Mouse (Mus musculus): ENCODE data around the gene Sh3bp2.

Gene Sh3bp2

DNA sequence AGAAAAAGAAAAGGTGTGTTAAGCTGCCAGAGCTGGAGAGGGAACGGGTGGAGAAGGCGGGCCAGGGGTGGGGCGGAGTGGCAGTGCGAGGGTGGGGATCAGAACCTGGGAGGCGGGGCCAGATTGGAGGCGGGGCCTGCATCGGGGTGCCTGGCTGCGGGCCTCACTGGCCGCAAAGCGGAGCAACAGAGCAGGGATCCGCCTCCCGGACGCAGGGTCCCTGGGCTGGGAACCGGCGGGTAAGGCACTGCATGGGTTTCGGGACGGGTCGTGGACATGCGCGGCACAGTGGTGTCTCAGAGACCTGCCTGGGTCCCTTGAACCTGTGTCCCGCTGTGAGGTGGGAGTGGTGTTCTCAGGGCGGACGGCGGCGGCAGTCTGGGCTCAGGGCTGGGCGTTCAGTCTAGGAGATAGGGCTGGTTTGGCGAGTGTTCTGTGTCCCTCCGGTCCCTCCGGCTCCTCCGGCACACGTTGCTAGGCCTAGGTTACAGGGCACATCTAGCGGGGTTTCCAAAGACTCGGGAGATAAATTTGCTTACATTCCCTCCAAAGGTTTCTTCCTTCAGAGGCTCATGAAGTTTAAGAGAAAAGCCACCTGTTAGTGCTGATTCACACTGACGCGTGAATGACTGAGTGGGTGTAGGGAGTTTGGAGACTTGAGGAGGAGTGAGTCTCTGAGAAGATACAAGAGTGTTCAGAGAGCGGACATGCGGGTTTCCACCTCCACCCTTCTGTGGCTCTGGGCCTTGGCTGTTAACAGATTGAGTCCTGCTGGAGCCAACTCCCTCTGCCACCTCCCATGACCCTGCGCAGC lies at the start of gene Sh3bp2:
Gene Sh3bp2 (plus strand): TSS at position 176 of the 814 bp plus-strand sequence.
- peak; percentile 98 for DNase-seq

DNA sequence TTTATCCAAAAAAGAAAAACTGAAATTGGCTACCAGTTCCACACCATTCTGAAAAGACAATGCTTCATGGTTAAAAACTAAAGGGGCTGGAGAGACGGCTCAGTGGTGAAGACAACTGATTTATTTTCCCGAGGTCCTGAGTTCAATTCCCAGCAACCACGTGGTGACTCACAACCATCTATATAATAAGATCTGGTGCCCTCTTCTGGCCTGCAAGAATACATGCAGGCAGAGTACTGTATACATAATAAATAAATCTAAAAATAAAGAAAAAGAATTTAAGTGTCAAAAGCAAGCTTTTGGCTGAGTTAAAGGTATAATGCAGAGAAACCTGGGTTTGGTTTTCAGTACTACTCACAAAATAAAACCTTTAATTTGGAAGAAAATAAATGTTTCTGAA lies 44.7 kb upstream of the Sh3bp2 start:
- DNase-seq = no peak

DNA sequence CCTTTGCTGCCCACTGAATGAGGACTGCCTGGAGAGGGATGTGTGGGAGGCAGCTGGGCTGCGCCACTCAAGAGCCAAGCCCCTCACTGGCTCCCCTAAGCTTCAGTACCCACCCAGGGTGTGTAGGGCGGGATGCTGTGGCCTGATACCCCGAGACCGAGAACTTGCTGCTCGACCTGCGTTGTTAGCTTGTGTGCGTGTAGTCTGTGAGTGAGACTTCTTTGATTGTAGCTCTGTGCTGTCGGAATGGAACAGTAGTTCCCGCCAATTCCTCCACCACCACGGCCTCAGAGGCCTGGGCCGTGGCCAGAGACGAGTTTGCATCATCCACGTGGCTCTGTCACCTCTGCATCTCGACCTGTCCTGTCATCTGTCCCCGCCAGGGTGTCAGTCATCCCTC lies 39.9 kb upstream of the Sh3bp2 start:
- no peak for DNase-seq

DNA sequence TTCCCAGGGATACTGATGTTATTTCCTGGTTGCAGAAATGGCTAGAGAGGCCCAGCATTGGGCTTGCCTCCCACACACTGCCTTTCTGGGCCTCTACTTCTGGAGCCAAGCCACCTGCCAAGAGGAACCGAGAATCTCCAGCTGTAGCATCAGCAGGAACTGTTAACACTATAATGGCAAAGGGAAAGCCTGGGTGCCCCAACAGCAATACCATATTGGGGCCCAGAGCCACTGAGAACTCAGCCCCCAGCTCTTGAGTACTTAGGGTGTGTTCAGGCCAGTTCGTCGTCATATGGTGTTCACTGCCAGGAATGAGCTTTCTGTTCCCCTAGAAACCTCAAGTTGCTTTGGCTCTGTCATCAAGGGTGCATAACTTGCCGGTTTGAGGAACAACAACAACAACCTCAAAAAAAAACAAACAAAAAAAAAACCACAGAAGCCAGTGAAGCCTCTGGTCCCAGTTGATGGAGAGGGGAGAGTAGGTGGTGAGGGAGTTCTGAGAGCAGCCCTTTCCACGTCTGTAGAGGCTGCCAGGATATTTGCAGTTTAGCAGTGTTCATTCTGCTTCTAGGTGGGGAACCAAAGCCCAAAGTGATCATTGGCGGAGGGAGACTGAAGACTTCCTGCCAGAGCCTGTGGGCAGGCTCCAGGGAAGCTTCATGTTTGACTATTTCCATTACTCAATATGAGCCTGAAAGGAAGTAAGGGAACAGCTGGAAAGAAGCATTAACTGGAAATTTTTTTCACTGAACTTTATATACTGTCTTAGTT lies 38.1 kb upstream of the Sh3bp2 start:
- peak; percentile 13 for DNase-seq

DNA sequence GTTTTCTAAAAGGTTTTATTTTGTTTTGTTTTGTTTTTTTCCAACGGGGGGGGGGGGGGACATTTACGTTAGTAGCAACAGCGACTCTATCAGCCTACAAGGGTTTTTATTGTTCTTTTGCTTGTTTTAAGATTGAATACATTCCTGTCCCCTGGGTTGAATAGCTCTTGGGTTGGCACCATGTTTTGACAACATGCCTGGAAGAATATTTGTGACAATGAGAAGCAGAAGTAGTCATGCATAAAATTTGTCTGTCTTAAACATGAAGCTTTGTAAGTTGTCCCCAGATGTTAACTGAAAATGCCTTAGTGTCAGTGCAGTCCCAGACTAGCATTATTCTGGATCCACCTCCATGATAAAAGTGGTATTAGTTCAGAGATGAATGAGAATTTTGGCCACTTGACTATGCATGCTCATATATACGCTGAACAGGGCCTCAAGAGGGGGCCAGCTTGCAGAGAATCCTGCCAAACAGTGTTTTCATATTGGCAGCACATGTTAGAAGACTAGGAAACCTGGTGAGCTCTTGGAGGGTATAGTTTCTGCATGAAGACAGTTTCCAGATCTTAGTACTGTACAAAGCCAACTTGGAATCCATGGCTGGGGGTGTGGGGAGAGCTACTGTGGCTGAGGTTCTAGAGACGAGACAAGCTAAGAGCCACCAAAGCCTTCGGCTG lies 36.8 kb upstream of the Sh3bp2 start:
- no peak for DNase-seq

DNA sequence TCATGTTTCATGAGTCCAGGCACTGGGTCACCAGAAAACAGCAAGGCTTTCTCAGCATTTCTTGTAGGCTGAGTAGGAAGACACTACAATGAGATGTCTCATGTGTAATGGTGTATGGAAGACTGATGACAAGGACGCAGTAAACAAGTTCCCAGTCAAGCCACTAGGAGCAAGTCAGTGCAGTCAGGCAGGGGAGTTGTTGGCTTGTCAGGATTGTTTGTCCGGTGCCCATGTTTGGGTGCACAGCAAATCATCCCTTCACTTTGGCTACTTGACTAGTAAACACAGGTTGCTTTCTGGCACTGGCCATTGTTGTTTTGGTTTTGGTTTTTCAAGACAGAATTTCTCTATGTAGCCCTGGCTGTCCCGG lies 36.2 kb upstream of the Sh3bp2 start:
- DNase-seq = no peak

DNA sequence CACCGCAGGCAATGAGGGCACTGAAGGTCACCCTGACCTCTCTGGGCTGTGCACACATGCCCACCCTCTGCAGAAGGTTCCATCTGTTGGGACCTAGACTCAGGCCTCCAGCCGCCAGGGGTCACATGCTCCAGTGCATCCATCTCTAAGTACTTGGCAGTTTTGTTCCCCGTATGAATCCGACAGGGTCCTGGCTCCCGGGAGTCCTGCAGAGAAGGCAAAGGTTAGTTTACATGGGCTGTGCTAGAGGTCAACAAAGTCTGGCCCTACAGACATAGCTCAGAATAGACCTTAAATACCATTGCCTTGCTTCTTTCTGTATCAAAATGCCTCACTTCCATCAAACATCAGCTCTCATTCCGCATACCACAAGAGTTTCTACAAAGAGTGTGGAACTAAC lies 28.9 kb upstream of the Sh3bp2 start:
- no peak for DNase-seq

DNA sequence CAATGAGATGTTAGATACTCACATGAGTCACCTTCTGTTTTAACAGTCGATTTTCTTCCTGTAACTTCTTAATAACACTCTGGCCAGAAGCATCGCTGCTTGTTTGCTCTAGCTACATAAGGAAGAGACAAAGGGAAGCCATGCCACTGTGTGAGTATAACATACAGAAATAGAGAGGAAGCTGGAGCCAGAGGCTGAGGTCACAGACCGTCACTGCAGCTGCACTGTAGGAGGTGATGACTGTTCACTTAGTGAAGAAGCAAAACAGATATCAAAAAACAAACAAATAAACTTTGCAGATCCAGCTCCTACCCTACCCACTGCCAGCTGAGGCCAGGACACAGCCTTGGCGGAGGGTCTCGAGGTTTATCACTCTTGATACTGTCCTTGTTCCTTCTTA lies 24.8 kb upstream of the Sh3bp2 start:
- DNase-seq = no peak

DNA sequence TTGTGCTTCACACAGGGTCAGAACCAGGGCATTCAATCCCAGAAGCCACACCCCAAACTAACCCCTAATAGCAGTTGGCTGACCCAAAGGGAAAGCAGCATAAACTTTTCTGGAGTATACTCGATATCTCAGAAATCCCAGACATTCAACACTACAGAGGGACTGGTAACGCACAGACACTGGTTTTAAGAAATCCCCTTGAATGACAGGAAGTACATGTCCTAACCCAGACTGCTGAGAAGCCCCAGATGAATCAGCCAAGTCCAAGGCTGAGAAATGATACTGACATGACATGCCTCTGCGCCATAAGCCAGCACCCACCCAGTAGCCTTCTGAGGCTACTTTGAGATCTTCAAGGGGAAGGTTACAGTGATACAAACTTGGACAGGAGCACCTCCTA lies 24.1 kb upstream of the Sh3bp2 start:
- no peak for DNase-seq

DNA sequence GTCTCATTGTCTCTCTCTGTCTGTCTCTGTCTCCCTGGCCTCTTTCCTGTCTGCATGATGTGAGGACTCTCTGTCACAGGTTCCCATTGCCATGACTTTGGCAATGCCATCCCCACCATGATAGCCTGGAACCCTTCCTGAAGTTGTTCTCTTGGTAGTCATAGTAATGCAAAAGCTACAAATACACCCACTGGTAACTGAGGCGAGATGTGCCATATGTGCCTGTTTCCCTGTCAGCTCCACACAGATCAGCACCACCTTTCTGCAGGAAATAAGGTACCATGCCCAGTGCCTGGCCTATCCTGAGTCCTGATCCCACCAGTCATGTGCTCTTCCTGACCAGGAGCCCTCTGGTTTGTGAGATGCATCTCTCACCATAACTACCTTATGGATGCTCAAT lies 23.2 kb upstream of the Sh3bp2 start:
- no peak for DNase-seq

DNA sequence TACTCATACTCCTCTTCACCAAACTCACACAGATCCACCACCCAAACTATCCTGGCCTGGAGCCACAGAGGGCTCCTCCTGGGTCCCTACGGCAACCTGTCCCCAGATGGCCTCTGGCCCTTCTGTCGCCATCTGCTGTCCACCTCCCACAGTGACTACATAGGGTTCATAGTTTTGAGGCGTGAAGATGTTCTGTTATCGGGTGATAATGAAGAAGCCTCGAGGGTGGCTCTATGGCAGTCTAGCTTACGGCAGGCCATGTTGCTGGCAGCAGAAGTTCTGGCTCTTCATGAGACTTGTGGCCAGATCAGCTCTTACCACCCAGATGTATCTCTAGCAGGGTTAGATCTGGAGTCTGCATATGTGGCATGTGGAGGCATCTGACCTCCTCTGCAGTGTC lies 22.8 kb upstream of the Sh3bp2 start:
- no peak for DNase-seq

DNA sequence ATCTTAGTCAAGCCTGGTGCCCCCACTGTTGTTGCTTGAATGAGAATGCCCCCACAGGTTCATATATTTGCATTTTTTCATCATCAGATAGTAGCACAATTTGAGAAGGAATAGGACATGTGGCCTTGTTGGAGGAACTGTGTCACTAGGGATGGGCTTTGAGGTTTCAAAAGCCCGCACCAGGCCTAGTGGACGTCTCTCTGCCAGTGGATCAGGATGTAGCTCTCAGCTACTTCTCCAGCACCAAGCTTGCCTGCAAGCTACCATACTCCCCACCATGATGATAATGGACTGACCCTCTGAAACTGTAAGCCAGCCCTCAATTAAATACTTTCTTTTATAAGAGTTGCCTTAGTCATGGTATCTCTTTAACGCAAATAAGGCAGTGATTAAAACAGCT lies 13.2 kb upstream of the Sh3bp2 start:
- DNase-seq = no peak

DNA sequence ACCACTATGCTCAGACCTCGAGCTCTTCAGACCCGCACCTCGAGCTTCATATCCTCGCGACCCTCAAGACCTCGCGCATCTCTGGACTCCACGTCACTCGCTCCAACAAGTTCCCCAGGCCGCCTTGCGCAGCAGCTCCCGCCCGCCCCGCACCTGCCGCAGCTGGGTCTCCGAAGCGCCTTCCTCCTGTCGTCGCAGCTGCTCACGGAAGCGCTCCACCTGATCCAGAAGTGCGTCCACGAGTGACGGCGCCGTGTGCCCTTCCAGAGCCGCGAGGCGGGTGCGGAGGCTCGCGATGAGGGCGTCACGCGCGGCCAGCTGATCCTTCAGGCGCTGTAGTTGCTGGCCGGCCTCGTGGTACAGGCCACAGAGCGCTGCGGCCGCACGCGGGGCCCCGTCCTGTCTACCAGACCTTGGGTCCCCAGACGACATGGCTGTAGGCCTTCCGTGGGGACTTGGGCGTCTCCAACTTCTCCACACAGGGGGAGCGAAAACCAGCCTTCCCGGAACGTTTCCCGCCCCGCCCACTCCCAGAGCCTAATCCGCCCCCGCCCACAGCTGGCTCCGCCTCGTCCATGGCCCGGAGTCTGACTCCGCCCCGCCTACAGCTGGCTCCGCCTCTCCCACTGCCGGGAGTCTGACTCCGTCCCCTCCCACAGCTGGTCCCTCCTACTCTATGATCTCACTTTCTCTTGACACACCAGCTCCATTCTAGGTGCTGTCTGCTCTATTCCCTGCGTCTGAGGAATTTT lies 12.0 kb upstream of the Sh3bp2 start, which contains the start of gene Tnip2:
Gene Tnip2 (minus strand): TSS at position 526 of the 752 bp plus-strand sequence.
- peak; percentile 98 for DNase-seq

DNA sequence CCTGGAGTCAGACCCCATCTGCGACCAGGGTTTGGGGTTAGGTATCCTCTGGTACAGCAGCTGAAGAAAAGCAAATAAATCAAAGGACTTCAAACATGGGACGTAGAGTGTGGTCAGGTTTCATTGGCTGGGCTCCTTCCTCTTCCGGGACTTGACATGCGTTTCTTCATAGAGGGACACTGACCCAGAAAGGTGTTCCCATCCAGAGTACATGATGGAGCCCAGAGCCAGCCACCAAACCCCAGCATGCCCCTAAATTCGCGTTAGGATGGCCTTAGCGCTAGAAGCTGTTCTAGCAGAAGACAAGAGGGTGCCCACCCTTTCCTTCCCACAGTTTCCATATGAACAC lies 11.4 kb upstream of the Sh3bp2 start:
- DNase-seq = no peak

DNA sequence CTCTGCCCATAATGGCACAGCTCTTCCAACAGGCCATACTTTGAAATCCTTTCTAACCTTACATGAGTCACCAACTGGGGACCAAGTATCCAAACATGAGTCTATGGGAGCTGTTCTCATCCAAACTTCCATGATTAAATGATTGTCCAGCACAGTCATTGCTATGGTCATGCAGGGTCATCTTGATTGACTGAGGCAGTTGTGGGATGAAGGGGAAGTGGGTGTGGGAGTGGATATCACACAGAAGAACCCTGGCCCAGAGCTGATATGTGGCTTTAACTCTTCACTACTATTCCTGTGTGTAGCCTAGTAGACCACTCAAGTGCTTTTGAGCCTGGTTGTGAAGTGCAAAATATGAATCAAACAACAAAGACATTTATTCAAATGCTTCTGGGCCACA lies 10.5 kb upstream of the Sh3bp2 start:
- DNase-seq = no peak

DNA sequence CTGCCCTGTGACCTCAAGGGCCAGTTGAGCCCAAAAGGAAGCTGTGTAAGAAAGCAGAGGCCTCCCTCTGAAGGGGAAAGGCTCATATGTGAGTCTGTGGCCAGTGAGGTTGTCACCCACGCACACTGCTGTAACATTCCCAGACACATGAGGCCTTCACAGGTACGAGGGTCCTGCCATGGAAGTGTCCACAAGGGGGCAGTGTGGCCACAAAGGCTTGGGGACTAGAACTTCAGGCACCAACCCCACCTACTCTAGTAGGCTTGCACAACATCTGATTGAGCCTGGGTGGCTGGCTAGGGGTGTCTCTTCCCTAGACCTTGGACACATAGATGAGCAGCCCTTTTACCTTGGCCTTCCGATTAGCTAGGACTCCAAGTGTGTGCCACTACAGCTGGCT lies 7.7 kb upstream of the Sh3bp2 start:
- DNase-seq = peak; percentile 93

DNA sequence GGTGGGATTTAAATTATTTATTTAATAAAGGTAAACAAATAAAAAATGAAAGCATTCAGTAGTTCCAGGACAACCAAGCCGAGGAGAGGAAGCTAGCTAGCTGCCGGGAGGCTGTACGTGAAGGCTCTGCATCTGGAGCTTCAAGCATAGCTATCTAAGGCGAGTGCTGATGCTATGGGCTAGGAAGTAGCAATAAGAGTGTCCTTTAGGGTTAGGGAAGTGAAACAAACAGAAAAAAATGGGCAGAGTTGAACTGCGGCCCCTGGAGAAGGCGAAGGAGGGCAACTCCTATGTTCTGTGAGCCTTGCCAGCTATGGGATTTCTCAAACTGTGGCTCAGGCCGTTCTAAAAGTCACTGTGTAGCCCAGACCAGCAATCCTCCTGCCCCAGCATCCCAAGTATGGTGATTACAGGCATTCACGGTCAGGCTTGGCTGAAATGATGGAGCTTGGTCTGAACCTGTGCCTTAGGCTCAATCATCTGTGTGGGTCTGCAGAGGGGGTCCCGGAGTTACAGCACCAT lies 6.2 kb upstream of the Sh3bp2 start:
- no peak for DNase-seq

DNA sequence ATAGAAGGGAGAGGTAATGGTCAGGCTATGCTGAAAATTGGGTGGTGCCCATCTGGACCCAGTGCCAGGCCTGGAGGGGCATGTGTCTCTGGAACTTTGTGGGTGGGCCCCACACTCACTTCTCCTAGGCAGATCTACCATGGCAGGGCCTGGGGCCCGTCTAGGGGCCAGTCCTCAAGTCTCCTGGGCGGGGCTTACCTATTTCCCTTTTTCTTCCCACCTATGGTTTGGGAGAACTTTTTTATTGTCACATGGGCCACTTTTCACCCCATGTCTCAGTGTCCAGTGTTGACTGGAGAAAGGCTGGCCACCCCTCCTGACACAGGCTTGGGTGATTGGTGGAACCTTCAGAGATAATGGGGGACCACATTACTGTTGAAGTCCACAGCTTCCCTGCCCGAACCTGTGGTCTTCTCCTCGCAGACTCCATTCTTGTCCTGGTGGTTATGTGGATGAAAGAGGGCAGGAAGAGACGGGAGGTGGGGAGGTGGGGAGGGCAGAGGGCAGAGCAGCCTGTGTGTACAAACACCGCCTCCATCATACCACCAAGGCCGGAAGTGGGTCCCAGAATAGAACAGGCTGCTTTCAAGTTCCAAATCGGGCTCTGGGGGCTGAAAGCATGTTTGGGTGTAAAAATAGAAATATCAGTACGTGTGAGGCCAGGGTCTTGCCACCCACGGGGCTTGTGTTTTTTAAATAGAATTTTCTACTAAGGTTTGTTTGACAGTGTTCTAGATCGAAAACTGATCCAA lies 5.0 kb upstream of the Sh3bp2 start:
- DNase-seq = no peak

DNA sequence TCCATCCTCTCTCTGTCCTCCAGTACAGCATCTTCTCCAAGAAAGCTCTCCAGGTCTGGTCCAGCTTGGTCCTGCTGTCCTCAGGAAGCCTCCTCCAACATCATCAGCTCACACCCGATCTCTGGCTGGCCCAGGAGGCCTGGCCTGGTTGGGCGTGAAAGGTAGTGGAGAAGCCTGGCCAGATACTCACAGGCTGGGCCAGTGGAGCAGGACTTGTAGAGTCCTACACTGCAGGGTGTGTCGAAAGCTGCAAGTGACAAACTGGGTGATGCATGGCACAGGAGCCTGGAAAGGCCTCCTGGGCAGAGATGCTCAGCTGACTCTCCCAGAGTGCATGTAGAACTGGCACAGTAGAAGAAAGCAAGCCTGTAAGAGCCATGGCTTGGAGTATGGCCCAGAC lies 4.3 kb upstream of the Sh3bp2 start:
- DNase-seq = no peak

DNA sequence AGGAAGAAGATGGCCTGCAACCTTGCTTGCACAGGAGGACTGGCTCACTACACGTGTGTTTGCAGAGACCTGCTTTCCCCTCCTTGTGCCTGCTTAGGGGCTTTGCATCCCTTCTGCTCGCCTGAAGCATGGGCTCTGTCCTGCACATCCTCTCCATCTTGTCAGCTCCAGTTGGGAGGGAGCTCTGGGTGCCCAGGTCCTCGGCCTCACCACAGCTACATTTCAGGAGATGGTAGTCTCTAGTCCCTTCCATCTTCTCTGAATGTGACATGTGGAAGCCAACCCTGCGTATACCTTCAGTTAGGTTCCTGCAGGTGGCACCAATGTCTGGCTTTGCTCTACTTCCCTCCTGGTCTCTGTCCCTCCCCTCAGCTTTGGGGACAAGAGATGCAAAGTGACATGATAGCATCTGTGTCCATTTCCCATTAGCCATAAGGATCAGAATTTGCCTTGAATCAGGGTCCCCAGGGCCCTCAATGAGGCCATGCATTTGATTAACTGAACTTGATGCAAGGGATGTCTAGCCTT lies 1.6 kb upstream of the Sh3bp2 start:
- DNase-seq = no peak

DNA sequence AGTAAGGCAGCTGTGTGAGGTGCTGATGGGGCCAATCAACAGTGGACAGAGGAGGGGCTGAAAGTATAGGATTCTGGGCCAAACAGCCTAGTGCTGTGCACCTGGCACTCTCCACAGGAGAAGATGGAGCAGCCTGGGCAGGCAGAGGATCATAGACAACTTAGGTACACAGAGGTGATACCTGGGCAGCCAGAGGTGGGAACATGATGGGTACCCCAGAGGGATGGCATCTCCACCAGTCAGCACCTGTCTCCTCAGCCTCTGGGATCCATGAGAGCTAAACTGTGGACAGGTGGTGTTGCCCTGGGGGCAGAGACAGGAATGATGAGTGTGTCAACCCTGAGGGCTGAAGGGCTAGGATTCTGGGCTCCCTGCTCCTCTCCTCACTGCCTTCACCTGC lies 1.1 kb upstream of the Sh3bp2 start:
- no peak for DNase-seq

DNA sequence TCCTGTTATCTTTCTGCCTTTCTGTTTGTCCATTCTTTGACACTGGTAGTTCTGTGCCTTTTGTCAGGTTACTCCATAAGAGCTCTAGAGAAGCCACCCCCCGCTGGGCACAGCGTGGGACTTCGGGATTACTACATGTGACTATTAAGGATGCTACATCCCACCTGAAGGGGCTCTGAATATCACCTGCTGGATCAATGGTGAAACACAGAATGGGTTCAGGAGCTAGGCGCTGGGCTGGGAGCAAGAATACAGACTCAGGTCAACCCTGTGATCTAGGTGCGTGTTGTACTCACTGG lies 788 bp downstream of the Sh3bp2 start:
- DNase-seq = no peak

Data from lung, postnatal 14 days (tissue).